Mouse (Mus musculus): Measurements from ENCODE around the gene Magi2. TPM values are rescaled to one million over a fixed set of nuclear protein-coding genes. Genes with fewer than 3 reads are reported as not detected.

The Magi2 gene
- polyA plus RNA-seq, 1 experiment from 2014 or later: 1.9 TPM

DNA sequence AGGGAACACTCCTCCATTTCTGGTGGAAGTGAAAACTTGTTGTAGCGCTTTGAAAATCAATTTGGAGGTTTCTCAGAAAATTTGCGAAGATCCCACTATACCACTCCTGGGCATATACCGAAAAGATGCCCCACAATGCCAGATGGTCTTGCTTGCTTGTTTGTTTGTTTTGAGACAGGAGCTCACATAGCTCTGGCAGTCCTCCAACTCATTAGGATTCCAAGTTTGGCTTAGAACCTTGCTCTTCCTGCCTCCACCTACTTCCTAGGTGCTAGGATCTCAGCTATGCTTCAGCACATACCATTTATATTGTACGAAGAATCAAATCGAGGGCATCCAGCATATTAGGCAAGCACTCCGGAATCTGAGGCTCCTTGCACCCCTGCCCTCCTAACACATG, 79.8 kb downstream of the Magi2 start:
- H3K36me3 ChIP-seq (ENCODE audit: insufficient read depth, low read length): no peaks in the 10 kb centered on the region
- 87% methylated on average over 6 of the region's 6 CpGs for WGBS
- no peak overlapping the region for H3K27ac ChIP-seq (ENCODE audit: low read length)
- H3K4me1 ChIP-seq (ENCODE audit: insufficient read depth, low read depth, low read length): no peaks in the 10 kb centered on the region
- TF ChIP-seq EP300 (IDR thresholded peaks at IDR 0.05): no peak
- no peak for TF ChIP-seq CTCF (IDR thresholded peaks at IDR 0.05)
- H3K4me3 ChIP-seq (ENCODE audit: low read depth, low read length): no peak overlapping the region
- DNase-seq (ENCODE audit: low spot score) (no peak), ATAC-seq (no peak)
- no peaks in the 10 kb centered on the region for H3K9me3 ChIP-seq (ENCODE audit: low read length)
- H3K27me3 ChIP-seq (replicated peaks; ENCODE audit: insufficient read depth, low read length): no peaks in the 10 kb centered on the region
- H3K9ac ChIP-seq (replicated peaks; ENCODE audit: low read depth): no peak overlapping the region
- no peak overlapping the region for H3K4me2 ChIP-seq (replicated peaks; ENCODE audit: low read depth, low read length)

GRCm38 (mm10) chr5:19309870-19310269, 83.0 kb downstream of the Magi2 start:
- Histone ChIP-seq H3K9ac (replicated peaks; ENCODE audit: low read depth) (no peak overlapping the region), H3K9me3 (ENCODE audit: low read length) (no peaks in the 10 kb centered on the region), H3K36me3 (ENCODE audit: insufficient read depth, low read length) (no peaks in the 10 kb centered on the region), H3K27ac (ENCODE audit: low read length) (no peak overlapping the region), H3K27me3 (replicated peaks; ENCODE audit: insufficient read depth, low read length) (no peaks in the 10 kb centered on the region), H3K4me3 (ENCODE audit: low read depth, low read length) (no peak overlapping the region), H3K4me1 (ENCODE audit: insufficient read depth, low read depth, low read length) (no peaks in the 10 kb centered on the region), H3K4me2 (replicated peaks; ENCODE audit: low read depth, low read length) (no peak overlapping the region)
- DNase-seq (ENCODE audit: low spot score): no peak
- TF ChIP-seq EP300 (IDR thresholded peaks at IDR 0.05): no peak
- no peak for TF ChIP-seq CTCF (IDR thresholded peaks at IDR 0.05)
- no peak for ATAC-seq
- WGBS: 43% methylated on average over 1 of the region's 1 CpGs

DNA sequence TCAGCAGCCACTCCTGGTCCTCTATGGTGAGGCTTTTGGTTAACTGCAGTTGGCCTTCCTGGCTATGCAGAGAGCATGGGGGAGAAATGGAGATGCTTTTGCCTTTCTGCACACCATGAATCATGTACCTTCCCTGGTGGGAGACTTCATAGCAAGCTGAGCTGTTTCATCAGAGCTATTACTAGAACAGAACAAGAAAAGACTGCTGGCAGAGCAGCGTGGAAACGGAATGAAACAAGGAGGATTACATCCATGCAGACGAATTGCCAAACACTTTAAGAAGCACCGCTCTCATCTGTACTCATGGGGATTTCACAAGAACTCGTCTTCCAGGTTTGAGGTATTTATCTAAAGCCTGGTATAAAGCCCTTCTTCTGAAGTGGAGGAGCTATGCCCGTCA, 95.7 kb downstream of the Magi2 start:
- DNase-seq (ENCODE audit: low spot score) (no peak), ATAC-seq (no peak)
- H3K27ac ChIP-seq (ENCODE audit: low read length): no peak overlapping the region
- H3K36me3 ChIP-seq (ENCODE audit: insufficient read depth, low read length): no peaks in the 10 kb centered on the region
- H3K4me3 ChIP-seq (ENCODE audit: low read depth, low read length): no peak overlapping the region
- no peaks in the 10 kb centered on the region for H3K9me3 ChIP-seq (ENCODE audit: low read length)
- H3K4me1 ChIP-seq (ENCODE audit: insufficient read depth, low read depth, low read length): no peaks in the 10 kb centered on the region
- TF ChIP-seq CTCF (IDR thresholded peaks at IDR 0.05) (no peak), EP300 (IDR thresholded peaks at IDR 0.05) (no peak)
- no peak overlapping the region for H3K9ac ChIP-seq (replicated peaks; ENCODE audit: low read depth)
- H3K27me3 ChIP-seq (replicated peaks; ENCODE audit: insufficient read depth, low read length): no peaks in the 10 kb centered on the region
- WGBS: 57% methylated on average over 6 of the region's 6 CpGs
- H3K4me2 ChIP-seq (replicated peaks; ENCODE audit: low read depth, low read length): no peak overlapping the region

- no peak for ATAC-seq
- TF ChIP-seq EP300 (IDR thresholded peaks at IDR 0.05): no peak
- no peak for TF ChIP-seq CTCF (IDR thresholded peaks at IDR 0.05)
- WGBS: 42% methylated on average over 2 of the region's 2 CpGs
- Histone ChIP-seq H3K4me3 (ENCODE audit: low read depth, low read length) (no peak overlapping the region), H3K4me1 (ENCODE audit: insufficient read depth, low read depth, low read length) (no peaks in the 10 kb centered on the region), H3K4me2 (replicated peaks; ENCODE audit: low read depth, low read length) (no peak overlapping the region), H3K9me3 (ENCODE audit: low read length) (no peaks in the 10 kb centered on the region), H3K27me3 (replicated peaks; ENCODE audit: insufficient read depth, low read length) (no peaks in the 10 kb centered on the region), H3K36me3 (ENCODE audit: insufficient read depth, low read length) (no peaks in the 10 kb centered on the region), H3K27ac (ENCODE audit: low read length) (no peak overlapping the region), H3K9ac (replicated peaks; ENCODE audit: low read depth) (no peak overlapping the region)
- DNase-seq (ENCODE audit: low spot score): no peak
Measured at GRCm38 (mm10) chr5:19337561-19337960, 110.7 kb downstream of the Magi2 start.

DNA sequence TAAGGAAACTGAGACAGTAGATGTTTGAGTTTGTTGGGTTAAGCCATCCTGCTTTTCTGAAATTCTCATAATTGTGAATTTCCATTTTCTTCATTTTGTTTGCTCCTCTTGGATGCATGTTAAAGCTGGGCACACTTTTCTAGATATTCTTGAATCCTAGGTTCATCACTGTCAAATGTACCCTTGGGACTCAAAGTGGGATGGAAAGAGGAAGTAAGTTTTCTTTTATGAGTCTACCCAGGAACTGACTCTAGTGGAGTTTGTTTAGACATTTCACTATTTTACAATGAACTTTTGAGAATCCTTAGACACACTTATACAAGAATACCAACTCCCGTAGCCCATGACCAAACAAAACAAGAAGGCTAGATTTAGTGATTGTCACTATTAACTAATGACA, 141.3 kb downstream of the Magi2 start:
- no peak for ATAC-seq
- no peak overlapping the region for H3K9ac ChIP-seq (replicated peaks; ENCODE audit: low read depth)
- no peaks in the 10 kb centered on the region for H3K36me3 ChIP-seq (ENCODE audit: insufficient read depth, low read length)
- no peak for TF ChIP-seq CTCF (IDR thresholded peaks at IDR 0.05)
- no peak for TF ChIP-seq EP300 (IDR thresholded peaks at IDR 0.05)
- H3K4me2 ChIP-seq (replicated peaks; ENCODE audit: low read depth, low read length): no peak overlapping the region
- H3K4me3 ChIP-seq (ENCODE audit: low read depth, low read length): no peak overlapping the region
- H3K4me1 ChIP-seq (ENCODE audit: insufficient read depth, low read depth, low read length): no peaks in the 10 kb centered on the region
- 61% methylated on average over 1 of the region's 1 CpGs for WGBS
- DNase-seq (ENCODE audit: low spot score): no peak
- no peaks in the 10 kb centered on the region for H3K27me3 ChIP-seq (replicated peaks; ENCODE audit: insufficient read depth, low read length)
- no peak overlapping the region for H3K27ac ChIP-seq (ENCODE audit: low read length)
- H3K9me3 ChIP-seq (ENCODE audit: low read length): no peaks in the 10 kb centered on the region

GRCm38 (mm10) chr5:19395876-19396275, 169.0 kb downstream of the Magi2 start:
- Histone ChIP-seq H3K27ac (ENCODE audit: low read length) (no peak overlapping the region), H3K36me3 (ENCODE audit: insufficient read depth, low read length) (no peaks in the 10 kb centered on the region), H3K9me3 (ENCODE audit: low read length) (no peaks in the 10 kb centered on the region), H3K27me3 (replicated peaks; ENCODE audit: insufficient read depth, low read length) (no peaks in the 10 kb centered on the region), H3K9ac (replicated peaks; ENCODE audit: low read depth) (no peak overlapping the region), H3K4me3 (ENCODE audit: low read depth, low read length) (no peak overlapping the region), H3K4me2 (replicated peaks; ENCODE audit: low read depth, low read length) (no peak overlapping the region), H3K4me1 (ENCODE audit: insufficient read depth, low read depth, low read length) (no peaks in the 10 kb centered on the region)
- ATAC-seq: no peak
- 32% methylated on average over 3 of the region's 3 CpGs for WGBS
- no peak for DNase-seq (ENCODE audit: low spot score)
- TF ChIP-seq EP300 (IDR thresholded peaks at IDR 0.05): no peak
- no peak for TF ChIP-seq CTCF (IDR thresholded peaks at IDR 0.05)

- TF ChIP-seq CTCF (IDR thresholded peaks at IDR 0.05) (no peak), EP300 (IDR thresholded peaks at IDR 0.05) (no peak)
- Histone ChIP-seq H3K27me3 (replicated peaks; ENCODE audit: insufficient read depth, low read length) (no peaks in the 10 kb centered on the region), H3K9me3 (ENCODE audit: low read length) (no peaks in the 10 kb centered on the region), H3K4me1 (ENCODE audit: insufficient read depth, low read depth, low read length) (no peaks in the 10 kb centered on the region), H3K4me3 (ENCODE audit: low read depth, low read length) (no peak overlapping the region), H3K27ac (ENCODE audit: low read length) (no peak overlapping the region), H3K9ac (replicated peaks; ENCODE audit: low read depth) (no peak overlapping the region), H3K36me3 (ENCODE audit: insufficient read depth, low read length) (no peaks in the 10 kb centered on the region), H3K4me2 (replicated peaks; ENCODE audit: low read depth, low read length) (no peak overlapping the region)
- WGBS: 84% methylated on average over 4 of the region's 4 CpGs
- DNase-seq (ENCODE audit: low spot score) (no peak), ATAC-seq (no peak)
Measured at GRCm38 (mm10) chr5:19400299-19400698, 173.5 kb downstream of the Magi2 start.

All from lung, postnatal 0 days (tissue).